Mouse (Mus musculus): ENCODE data around the gene Slc25a24.

Gene Slc25a24
- long read RNA-seq, experiment 1, transcript Slc25a24-201 (10 exons, 3,431 nt), result major isoform, 7 of 17 reads
- long read RNA-seq, experiment 1, partial matches to known transcripts, result 5 of 17 reads
- long read RNA-seq, experiment 1, other reads (novel, unspliced or antisense), result 5 of 17 reads
- long read RNA-seq, experiment 2, transcript Slc25a24-201 (10 exons, 3,431 nt), result major isoform, 28 of 30 reads
- long read RNA-seq, experiment 2, partial matches to known transcripts, result 0 of 30 reads
- long read RNA-seq, experiment 2, other reads (novel, unspliced or antisense), result 2 of 30 reads

DNA sequence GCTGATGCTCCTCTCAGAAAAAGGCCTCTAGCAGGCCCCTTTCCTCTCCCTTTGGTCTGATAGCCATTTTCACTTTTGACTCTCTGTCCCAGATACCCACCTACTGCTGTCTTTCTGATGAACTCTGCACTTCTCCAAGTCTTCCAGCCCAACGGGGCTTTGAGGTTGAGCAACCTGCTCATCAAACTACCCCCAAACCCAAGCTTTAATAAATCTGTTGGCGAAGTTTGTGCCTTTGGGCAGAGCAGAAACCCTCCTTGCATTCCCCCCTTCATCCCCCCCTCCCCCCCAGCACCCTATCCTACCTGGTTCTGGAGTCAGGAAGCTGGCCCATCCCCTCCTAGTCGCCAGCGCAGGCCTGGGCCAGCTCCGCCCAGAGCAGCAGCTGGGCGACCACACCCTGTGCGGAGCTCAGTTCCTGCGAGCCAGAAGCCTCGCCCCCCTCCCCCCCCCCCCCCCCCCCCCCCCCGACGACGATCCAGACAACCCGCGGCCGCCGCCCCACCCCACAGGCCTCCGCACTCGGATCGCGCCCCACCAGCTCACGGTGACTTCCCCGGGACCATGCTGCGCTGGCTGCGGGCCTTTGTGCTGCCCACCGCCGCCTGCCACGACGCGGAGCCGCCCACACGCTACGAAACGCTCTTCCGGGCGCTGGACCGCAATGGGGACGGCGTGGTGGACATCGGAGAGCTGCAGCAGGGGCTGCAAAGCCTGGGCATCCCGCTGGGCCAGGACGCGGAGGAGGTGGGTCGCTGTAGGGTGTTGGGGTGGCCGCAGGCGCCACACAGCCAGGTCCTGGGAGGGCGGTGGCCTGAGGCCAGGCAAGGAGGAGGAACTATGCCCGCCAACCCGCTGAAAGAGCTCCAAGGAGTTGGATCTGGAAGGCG is at the start of gene Slc25a24:
TSS of gene Slc25a24 (plus strand) at position 509 of the 890 bp plus-strand sequence.
- intact Hi-C loops (cut with DNase I), result no loop called here

DNA sequence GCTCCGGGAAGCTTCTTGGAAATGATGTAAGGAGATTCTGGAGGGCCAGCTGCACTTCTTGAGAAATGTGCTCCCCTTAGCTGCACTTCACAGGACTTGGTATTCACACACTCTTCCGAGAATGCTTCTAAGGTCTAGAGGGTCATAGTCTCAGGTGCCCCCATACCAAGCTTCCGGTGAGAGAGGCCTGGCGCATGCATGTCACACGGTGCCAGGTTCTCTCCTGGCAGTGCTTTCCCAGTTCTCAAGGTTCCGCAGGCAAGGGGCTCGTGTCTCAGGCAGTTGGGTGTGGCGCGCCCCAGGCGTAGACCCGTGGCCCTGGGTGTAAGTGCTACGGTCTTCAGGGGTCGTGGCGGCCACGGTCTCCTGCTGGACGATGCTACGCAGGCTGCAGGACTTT is 42.8 kb upstream of the Slc25a24 start, which contains the start of gene Slc25a54:
TSS of gene Slc25a54 (plus strand) at position 301 of the 400 bp plus-strand sequence.
- intact Hi-C loops (cut with DNase I), result no loop called here

DNA sequence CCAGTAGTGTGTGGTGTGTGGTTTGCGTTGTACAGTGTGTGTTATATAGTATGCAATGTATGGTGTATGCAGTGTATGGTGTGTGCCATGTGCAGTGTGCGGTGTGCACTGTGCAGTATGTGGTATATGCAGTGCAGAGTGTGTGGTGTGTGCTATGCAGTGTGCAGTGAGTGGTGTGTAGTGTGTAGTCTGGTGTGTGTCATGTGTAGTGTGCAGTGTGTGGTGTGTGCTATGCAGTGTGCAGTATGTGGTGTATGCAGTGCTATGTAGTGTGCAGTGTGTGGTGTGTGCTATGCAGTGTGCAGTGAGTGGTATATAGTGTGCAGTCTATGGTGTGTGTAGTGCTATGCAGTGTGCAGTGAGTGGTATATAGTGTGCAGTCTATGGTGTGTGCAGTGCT is 38.5 kb upstream of the Slc25a24 start:
- intact Hi-C loops (cut with DNase I), result no loop called here

DNA sequence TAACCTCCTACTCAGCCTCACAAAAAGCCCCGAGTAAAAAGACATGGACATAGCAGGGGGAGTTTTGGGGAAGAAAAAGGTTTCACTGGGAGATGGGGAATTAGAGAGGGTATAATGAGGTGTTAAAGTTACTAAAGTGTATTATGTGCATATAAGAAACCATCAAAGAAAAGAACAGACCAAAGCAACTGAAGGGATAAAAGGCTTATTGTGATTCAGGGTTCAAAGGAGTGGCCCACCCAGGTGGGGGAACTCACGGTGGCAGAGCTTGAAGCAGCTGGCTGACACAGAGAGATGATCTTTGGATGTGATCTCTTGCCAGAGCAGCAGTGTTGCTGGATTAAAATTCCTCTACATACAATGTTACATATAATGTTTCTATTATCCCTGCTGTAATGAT is 34.5 kb upstream of the Slc25a24 start:
- intact Hi-C loops (cut with DNase I), result no loop called here

DNA sequence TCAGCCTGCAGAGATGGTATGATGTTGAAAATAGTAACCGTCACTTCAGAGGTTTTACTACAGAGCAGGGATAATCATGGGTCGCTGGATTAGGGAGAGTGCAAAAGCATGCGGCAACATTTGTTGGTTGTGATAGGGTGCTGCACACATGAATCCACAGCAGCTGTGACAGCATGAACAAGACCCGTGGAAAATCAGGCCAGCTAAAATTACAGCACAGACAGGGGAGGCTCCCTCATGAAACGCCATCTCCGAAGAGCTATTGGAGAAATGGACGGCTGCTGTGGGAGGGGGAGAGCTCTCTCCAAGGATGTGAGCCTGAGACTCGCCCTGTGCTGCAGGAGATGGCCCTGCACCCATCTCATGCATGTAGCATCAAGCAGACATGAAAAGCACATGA is 18.2 kb upstream of the Slc25a24 start:
- intact Hi-C loops (cut with DNase I), result no loop called here

DNA sequence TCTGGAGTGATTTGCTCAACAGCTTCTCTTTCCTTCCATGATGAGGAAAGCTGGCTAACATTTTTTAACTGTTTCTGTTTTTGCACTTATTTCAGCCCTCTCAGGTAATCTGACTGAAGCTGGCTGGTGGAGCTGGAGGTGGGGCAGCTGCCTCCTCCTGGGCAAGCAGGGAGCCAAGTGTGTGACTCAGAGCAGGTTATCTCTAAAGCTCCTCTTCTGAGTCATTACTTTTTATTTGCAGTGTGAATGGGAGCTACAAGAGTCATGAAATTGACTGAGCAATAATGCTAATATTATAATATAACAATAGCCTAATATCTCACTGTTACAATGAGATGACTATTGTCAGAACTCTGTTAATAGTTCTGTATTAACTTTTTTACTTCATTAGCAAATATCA is 5.8 kb upstream of the Slc25a24 start:
- intact Hi-C loops (cut with DNase I), result no loop called here

DNA sequence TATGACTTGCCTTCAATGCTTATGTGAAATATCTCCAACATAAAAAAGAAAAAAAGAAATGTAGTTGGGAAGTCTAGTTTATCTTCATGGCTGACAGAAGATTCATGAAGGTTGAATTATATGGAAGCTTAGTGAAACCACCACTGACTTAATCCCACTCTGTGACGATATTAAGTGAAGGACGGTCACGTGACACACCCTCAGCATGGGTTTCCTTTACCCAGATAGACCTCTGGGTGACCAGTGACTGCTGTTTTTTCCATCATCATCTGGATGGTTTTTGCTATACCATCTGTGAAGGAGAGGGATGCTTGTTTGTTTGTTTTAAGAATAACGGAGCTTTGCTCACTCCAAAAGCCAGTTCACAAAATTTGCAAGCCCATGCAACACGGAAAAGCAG is 3.4 kb upstream of the Slc25a24 start:
- intact Hi-C loops (cut with DNase I), result no loop called here

DNA sequence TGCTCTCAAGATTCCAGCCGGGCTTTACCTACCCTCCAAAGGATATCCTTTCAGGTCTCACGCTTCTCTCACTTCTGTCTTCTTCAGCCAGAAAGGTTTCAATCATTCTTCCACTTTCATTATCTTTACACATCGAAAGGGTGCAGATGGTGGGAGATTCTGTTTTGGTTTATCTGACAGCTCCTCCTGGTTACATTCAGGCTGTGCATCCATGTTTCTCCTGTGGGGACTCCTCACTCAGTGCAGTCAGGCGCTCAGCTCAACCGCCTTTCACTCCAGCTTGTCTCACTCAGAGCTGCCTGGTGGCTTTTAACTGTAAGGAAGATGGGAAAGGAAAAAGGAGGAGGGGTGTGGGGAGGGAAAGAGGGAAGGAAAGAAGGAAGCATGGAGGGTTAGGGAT is 3.0 kb upstream of the Slc25a24 start:
- intact Hi-C loops (cut with DNase I), result no loop called here

DNA sequence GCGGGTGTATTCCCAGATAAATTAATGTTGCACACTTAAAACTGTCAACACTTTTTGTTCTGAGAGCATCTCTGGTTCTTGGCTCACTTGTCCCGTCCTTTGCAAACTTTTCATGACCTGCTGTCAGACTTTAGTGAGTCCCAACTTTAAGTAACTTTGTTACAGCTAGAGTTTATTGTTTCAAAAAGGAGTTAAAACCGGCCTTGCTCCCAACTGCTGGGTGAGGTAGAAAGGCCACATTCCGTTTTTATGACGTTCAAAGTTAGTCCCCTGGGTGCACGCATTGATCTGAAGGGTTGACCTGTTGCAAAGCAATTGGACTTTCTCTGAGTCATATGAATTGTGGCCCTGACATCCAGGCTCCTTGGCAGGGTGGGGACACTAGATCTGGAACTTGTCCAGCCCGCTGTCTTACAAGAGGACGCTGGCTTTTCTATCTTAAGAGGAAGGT is 607 bp downstream of the Slc25a24 start:
- intact Hi-C loops (cut with DNase I), result no loop called here

DNA sequence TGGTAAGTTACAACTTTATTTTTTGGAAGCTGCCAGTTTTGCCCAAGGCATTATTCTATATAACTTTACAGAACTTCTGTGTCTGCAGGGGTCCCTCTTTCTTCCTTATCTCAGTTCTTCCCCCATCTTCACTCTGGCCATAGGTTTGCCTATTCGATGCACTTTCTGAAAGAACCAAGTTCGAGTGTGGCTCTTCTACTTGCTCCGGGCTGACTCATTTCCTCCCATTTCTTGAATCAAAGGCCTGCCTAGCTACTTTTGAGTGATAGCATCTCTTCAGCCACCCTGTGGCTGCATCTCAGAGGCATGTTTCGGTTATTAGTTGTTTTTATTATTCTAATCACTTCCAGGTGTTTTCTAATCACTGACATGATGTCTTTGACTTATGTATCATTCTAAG is 1.1 kb downstream of the Slc25a24 start:
- intact Hi-C loops (cut with DNase I), result no loop called here

DNA sequence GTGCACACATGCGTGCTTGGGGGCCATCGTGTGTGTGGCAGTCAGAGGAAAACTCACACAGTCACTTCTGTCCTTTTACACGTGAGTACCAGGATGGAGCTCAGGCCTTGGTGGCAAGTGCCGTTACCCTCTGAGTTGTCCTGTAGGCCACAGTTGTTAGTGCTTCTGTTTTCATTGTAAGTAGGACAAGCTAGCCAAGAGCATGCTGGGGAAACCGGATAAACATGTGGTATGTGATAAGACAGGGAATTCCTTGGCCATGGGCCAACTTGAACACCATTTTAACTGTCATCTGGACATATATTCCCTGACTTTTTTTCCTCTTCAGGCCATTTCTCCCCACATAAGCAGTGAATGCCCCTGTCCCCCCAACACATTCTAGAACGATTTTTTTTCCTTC is 2.6 kb downstream of the Slc25a24 start:
- intact Hi-C loops (cut with DNase I), result no loop called here

DNA sequence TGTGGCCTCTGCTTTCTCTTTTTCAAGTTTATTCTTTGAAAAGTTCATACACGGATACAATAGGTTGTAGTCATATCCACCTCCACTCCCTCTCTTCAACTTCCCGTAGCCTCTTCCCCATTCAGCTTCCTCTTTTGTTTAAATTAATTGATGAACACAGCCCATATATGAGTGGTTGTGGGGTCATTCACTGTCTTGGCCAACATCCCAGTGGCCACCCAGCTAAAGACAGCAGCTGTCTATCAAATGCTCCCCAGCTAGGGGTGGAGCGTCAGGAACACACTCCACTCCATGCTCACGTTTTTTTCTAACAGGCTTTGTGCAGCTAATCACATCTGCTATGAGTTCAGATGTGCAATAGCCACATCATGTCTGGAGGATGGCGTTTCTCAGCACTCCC is 6.8 kb downstream of the Slc25a24 start:
- intact Hi-C loops (cut with DNase I), result no loop called here

DNA sequence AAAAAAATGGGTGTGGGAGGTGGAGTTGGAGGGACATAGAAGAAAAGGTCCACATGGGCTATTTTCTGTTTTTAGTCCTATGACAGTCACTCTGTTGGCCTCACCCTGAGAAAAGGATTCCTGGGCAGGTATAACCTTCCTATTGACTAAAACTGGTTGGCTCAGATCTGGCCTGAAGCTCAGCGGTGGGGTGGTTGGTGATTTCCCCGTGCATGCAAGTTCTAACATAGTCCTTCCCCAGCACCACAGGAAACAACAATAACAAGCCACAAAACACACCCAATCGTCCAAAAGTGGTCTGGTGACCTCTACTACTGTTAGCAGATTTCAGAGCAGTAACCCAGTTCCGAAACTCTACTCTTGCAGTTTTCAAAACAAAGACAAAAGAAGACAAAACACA is 10.0 kb downstream of the Slc25a24 start:
- intact Hi-C loops (cut with DNase I), result no loop called here

DNA sequence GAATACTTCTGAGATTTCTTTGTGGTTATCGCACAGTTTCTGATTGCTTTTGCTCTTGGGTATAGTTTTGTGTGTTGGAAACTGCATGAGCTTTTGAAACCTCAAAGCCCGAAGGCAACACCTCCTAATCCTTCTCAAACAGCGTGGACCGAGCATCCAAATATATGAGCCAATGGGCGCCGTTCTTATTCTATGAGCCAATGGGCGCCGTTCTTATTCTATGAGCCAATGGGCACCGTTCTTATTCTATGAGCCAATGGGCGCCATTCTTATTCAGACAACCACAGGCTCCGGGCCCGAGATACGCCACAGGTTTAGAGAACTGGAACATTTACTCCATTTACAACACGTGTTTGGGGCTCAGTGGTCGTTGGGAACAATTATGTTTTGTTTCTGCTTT is 11.1 kb downstream of the Slc25a24 start:
- intact Hi-C loops (cut with DNase I), result no loop called here

DNA sequence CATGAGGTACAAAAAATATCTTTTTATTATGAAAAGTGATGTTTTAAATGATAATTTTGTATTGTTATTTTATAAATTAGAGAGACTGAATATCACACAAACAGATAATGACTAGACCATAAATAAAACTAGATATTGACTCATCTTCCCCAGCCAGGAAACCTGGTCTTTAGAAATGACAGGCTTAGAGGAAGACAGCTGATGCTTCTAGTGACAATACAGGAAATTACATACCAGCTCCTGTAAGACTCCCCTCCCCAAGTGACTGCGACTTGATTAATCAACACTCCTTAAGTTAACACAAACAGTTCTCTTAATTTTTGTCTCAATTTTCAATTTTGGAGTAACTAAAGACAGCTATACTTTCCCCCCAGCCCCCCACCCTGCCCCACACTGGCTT is 12.4 kb downstream of the Slc25a24 start:
- intact Hi-C loops (cut with DNase I), result no loop called here

DNA sequence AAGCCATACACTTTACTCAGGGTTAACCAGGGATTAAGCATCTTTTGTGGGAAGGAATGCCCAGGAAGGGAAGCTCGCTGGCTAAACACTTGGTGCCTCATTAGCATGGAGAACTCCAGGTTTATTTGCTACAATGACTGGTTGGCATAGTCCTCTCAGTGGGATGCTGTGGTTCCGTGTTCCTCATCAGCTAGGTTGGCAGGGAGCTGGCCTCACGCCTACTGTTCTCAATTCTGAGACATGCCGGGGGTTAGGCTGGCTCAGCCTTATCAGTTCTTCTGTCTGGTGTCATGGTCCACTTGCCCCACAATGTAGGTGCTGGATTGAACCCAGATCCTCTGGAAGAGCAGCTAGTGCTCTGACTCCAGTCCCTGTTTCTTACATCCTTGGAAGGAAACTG is 29.6 kb downstream of the Slc25a24 start:
- intact Hi-C loops (cut with DNase I), result no loop called here

DNA sequence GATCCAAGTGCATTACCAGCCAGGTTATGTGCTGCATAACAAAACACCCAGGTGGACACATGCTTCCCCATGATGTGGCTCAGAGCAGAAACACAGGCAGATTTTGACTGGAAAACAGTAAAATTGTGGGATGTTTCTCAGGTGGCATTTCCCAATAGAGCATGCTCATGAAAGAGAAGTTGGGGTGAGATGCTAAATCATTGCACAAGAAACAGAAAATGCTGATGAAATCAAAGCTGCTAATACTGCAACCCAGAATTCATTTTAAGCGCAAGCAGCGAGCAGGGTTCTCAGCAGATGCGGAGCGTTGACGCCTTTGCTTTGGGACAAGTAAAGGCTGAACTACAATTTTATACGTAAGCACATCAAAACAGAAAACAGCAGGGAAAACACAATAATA is 30.5 kb downstream of the Slc25a24 start:
- intact Hi-C loops (cut with DNase I), result no loop called here

DNA sequence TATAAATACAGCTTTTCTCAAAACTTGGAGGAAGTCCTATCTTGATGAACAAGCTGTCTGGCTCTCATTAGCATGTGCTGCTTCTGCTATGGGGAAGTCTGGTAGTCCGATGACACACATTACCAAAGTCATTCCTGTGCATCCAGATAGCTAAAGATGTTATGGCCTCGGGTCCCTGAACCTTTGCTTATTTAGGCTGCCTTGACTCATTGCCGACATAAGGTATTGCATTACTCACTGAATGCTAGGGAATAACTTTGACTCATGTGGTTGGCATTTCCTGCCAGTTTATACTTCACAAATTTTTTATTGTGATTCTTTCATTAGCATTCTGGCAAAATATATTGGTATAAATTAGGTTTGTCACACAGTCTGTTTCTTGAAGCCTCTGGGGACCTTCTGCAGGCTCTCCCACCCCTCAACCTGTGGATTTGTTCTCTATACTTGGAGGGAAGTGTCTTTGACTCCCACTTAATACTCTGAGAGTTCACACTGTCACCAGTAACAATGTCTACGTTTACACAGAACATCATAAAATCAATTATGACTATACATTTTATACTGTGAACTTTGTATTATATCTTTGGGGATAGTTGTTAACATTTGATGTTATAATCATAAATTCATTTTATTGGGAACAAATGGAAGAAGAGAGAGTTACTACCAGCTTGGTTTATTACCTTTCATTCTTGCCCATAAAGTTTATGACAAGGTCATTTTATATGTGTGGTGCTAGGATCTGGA is 33.1 kb downstream of the Slc25a24 start:
- intact Hi-C loops (cut with DNase I), result no loop called here

DNA sequence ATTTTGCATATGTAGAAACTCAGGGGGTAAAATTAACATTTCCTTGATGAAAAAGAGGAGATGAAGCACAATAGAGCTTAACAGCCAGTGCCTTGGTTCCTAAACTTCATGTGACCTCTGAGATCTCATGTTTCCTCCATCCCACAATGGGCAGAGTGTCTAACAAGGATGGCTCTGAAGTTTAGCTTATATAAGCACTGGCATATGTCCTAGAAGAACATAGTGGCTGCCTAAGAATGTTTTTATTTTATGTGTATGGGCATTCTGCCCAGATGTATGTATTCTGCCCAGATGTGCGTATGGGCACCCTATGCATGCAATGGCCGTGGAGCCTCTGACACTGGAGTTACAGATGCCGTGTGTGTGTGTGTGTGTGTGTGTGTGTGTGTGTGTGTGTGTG is 34.5 kb downstream of the Slc25a24 start:
- intact Hi-C loops (cut with DNase I), result no loop called here

DNA sequence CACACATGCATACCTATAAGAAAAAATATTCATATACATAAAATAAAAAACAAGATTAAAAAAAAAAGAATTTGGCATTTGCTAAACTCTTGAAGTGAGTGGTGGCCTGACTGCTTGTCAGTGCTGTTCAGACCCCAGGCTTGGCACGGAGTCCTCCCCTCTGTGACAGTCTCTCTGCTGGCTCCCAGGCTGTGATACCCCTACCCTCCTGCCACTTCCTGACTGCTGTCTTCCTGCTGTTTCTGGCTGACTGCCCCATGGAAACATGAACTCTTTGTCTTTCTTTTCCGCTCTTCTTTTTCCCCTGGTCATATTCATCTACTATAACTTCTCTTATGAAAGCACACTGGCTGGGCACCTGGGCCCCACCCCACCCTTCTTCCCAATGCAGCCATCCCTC is 41.1 kb downstream of the Slc25a24 start:
- intact Hi-C loops (cut with DNase I), result no loop called here

DNA sequence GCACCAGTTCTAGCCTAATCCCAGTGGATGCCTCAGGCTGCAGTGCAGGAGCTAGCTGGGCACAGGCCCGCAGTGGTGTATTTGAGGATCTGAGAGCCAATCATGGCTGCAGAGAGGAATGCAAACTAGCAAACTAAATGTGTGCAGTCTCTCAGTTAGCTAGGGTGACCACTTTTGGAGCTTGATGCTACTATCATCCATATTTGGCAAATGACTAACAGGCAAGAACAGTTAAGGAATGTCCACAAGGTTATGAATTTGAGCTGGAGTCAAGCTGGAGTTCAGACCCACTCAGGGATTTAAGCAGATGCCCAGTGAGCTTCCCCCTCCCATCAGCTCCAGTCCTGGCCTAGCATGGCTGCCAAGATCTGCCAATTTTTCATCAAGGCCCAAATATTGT is 41.7 kb downstream of the Slc25a24 start:
- intact Hi-C loops (cut with DNase I), result no loop called here

Data from adrenal gland (tissue).